In the genomic region with DNA sequence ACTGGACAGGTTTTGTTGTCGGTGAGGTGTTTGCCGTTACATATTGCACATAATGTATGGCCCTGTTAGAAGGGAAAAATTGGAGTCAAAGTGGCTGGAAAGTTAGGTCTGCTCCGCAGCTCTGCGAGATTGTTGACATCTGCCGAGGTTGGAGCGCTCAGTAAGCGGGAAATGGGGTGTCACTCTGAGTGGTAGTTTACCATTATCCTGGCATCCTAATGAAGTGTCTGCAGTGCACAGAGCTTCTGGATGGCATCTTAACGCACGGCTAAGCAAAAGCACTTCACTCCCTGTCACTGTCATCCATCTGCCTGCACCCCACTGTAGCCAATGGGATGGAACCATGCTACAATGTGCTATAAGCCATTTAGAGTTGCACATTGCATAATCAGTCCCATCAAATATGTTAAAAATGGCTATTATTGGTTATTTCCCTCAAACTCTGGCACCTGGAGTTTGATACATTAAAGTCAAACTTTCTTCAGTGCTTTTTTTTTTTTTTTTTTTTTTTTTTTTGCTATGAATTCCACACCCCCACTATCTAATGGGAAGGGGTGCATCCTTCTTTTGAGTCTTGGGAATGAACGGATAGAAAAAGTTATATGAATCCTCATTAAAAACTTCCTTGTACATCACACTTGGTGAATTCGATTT, we compare ENCODE assay signal across 15 mouse cellular contexts.
DNase-seq lines count a peak whose midpoint lies in the region; ATAC-seq lines count a peak whose summit lies in the region.
"Had no signal": no experiment of that assay in that cellular context is flagged by ENCODE, and none has a peak within 500 bp of the region (broad histone marks: within the 10 kb centered on the region; RNA-seq: fewer than 3 reads in every experiment).

No protein-coding gene starts in this region.

- no peaks in the 10 kb centered on the region for H3K9me3 ChIP-seq in forebrain, embryonic 13.5 days (replicated peaks)
- H3K9me3 ChIP-seq in forebrain, embryonic 10.5 days = no peaks in the 10 kb centered on the region
- no peaks in the 10 kb centered on the region for H3K9me3 ChIP-seq in midbrain, embryonic 13.5 days
- no peaks in the 10 kb centered on the region for H3K9me3 ChIP-seq in midbrain, embryonic 11.5 days (ENCODE audit: control insufficient read depth, low read length)
- H3K9me3 ChIP-seq in hindbrain, embryonic 13.5 days = no peaks in the 10 kb centered on the region
- H3K9me3 ChIP-seq in neural tube, embryonic 14.5 days (ENCODE audit: control insufficient read depth, low read length) = no peaks in the 10 kb centered on the region
- H3K9me3 ChIP-seq: embryonic facial prominence, embryonic 13.5 days had no signal

- peak overlapping the region; percentile 70 for H3K27ac ChIP-seq in forebrain, embryonic 13.5 days
- H3K27ac ChIP-seq in forebrain, embryonic 10.5 days = no peak overlapping the region
- H3K27ac ChIP-seq in midbrain, embryonic 13.5 days = no peak overlapping the region
- no peak overlapping the region for H3K27ac ChIP-seq in midbrain, embryonic 11.5 days (ENCODE audit: low read depth, low read length)
- no peak overlapping the region; the same call in 1 of the 2 replicates for H3K27ac ChIP-seq in hindbrain, embryonic 13.5 days
- no peak overlapping the region for H3K27ac ChIP-seq in neural tube, embryonic 14.5 days (ENCODE audit: low read depth, low read length)

- H3K4me1 ChIP-seq in forebrain, embryonic 13.5 days = peaks cover 21% of the 10 kb centered on the region
- peaks cover 18% of the 10 kb centered on the region for H3K4me1 ChIP-seq in forebrain, embryonic 10.5 days
- H3K4me1 ChIP-seq in midbrain, embryonic 13.5 days (replicated peaks) = peaks cover 14% of the 10 kb centered on the region
- H3K4me1 ChIP-seq in midbrain, embryonic 11.5 days (ENCODE audit: control insufficient read depth, insufficient read depth, low read length) = peaks cover 7% of the 10 kb centered on the region
- H3K4me1 ChIP-seq in hindbrain, embryonic 13.5 days (replicated peaks) = peaks cover 14% of the 10 kb centered on the region
- H3K4me1 ChIP-seq in neural tube, embryonic 14.5 days (ENCODE audit: control insufficient read depth, insufficient read depth, low read length) = peaks cover 1% of the 10 kb centered on the region; the same call in 1 of the 2 replicates

- no peak for DNase-seq in forebrain, embryonic 10.5 days (ENCODE audit: extremely low spot score, low spot score)
- DNase-seq in midbrain, embryonic 11.5 days (ENCODE audit: low spot score, missing footprints) = no peak
- no peak for DNase-seq in urinary bladder, postnatal 36 days (ENCODE audit: low spot score in 2 of 2)
- DNase-seq in urinary bladder, postnatal 4 days (ENCODE audit: low spot score in 2 of 2) = no peak
- DNase-seq: cerebellum, adult 18-20 months; heart, postnatal 10 days; kidney, postnatal 14 days; liver; thymus, postnatal 4 days had no signal

- H3K4me2 ChIP-seq in forebrain, embryonic 13.5 days = 0 out of 2 replicates have a peak overlapping the region, but pooled peaks have one; percentile 0
- no peak overlapping the region for H3K4me2 ChIP-seq in midbrain, embryonic 13.5 days (replicated peaks)
- no peak overlapping the region for H3K4me2 ChIP-seq in midbrain, embryonic 11.5 days
- no peak overlapping the region for H3K4me2 ChIP-seq in hindbrain, embryonic 13.5 days
- H3K4me2 ChIP-seq in neural tube, embryonic 14.5 days (ENCODE audit: low read depth, low read length) = no peak overlapping the region

- no peak overlapping the region for H3K9ac ChIP-seq in forebrain, embryonic 13.5 days
- H3K9ac ChIP-seq in midbrain, embryonic 13.5 days (replicated peaks) = no peak overlapping the region
- H3K9ac ChIP-seq in midbrain, embryonic 11.5 days (ENCODE audit: low read length) = no peak overlapping the region
- no peak overlapping the region for H3K9ac ChIP-seq in hindbrain, embryonic 13.5 days
- no peak overlapping the region for H3K9ac ChIP-seq in neural tube, embryonic 14.5 days (replicated peaks; ENCODE audit: low read depth, low read length)

- H3K4me3 ChIP-seq in forebrain, embryonic 13.5 days = no peak overlapping the region
- H3K4me3 ChIP-seq in forebrain, embryonic 10.5 days = no peak overlapping the region
- H3K4me3 ChIP-seq in midbrain, embryonic 13.5 days (replicated peaks) = no peak overlapping the region
- no peak overlapping the region for H3K4me3 ChIP-seq in midbrain, embryonic 11.5 days (ENCODE audit: low read depth, low read length)
- H3K4me3 ChIP-seq in hindbrain, embryonic 13.5 days = no peak overlapping the region
- no peak overlapping the region for H3K4me3 ChIP-seq in neural tube, embryonic 14.5 days (ENCODE audit: low read depth, low read length)

- H3K36me3 ChIP-seq in forebrain, embryonic 13.5 days (ENCODE audit: poor library complexity, severe bottlenecking) = no peaks in the 10 kb centered on the region
- H3K36me3 ChIP-seq in forebrain, embryonic 10.5 days (replicated peaks) = no peaks in the 10 kb centered on the region
- H3K36me3 ChIP-seq in midbrain, embryonic 13.5 days = no peaks in the 10 kb centered on the region
- H3K36me3 ChIP-seq in midbrain, embryonic 11.5 days (ENCODE audit: control insufficient read depth, insufficient read depth, low read length) = no peaks in the 10 kb centered on the region
- no peaks in the 10 kb centered on the region for H3K36me3 ChIP-seq in hindbrain, embryonic 13.5 days
- no peaks in the 10 kb centered on the region for H3K36me3 ChIP-seq in neural tube, embryonic 14.5 days (ENCODE audit: control insufficient read depth, insufficient read depth, low read length)
- H3K36me3 ChIP-seq: embryonic facial prominence, embryonic 13.5 days had no signal

- no peaks in the 10 kb centered on the region for H3K27me3 ChIP-seq in forebrain, embryonic 13.5 days
- no peaks in the 10 kb centered on the region; the same call in 1 of the 2 replicates for H3K27me3 ChIP-seq in forebrain, embryonic 10.5 days (ENCODE audit: poor library complexity, severe bottlenecking)
- no peaks in the 10 kb centered on the region for H3K27me3 ChIP-seq in midbrain, embryonic 13.5 days
- no peaks in the 10 kb centered on the region for H3K27me3 ChIP-seq in midbrain, embryonic 11.5 days (ENCODE audit: control insufficient read depth, insufficient read depth, low read length)
- no peaks in the 10 kb centered on the region for H3K27me3 ChIP-seq in hindbrain, embryonic 13.5 days
- H3K27me3 ChIP-seq in neural tube, embryonic 14.5 days (ENCODE audit: control insufficient read depth, insufficient read depth, low read length) = no peaks in the 10 kb centered on the region
- H3K27me3 ChIP-seq: embryonic facial prominence, embryonic 13.5 days had no signal

- WGBS in forebrain, embryonic 13.5 days = 69% methylated on average over 11 of the region's 11 CpGs
- 89% methylated on average over 11 of the region's 11 CpGs for WGBS in forebrain, embryonic 10.5 days
- 84% methylated on average over 11 of the region's 11 CpGs for WGBS in midbrain, embryonic 13.5 days
- WGBS in midbrain, embryonic 11.5 days = 92% methylated on average over 11 of the region's 11 CpGs
- WGBS in hindbrain, embryonic 13.5 days = 57% methylated on average over 11 of the region's 11 CpGs
- 72% methylated on average over 11 of the region's 11 CpGs for WGBS in neural tube, embryonic 14.5 days

- ATAC-seq in forebrain, embryonic 13.5 days = peak; percentile 86
- ATAC-seq in midbrain, embryonic 13.5 days = peak; percentile 65; the same call in 1 of the 2 replicates
- ATAC-seq in midbrain, embryonic 11.5 days (ENCODE audit: low FRiP score) = no peak
- peak; percentile 58 for ATAC-seq in hindbrain, embryonic 13.5 days (ENCODE audit: low FRiP score)
- ATAC-seq in neural tube, embryonic 14.5 days (ENCODE audit: low read depth) = peak; percentile 73
- ATAC-seq: intestine, postnatal 0 days had no signal
